Mouse (Mus musculus) kidney, embryonic 15.5 days (tissue): ENCODE measurements around the gene Ern1. TPM values are rescaled to one million over a fixed set of nuclear protein-coding genes. Genes with fewer than 3 reads are reported as not detected.

Experiments
- ATAC-seq: fragments of 200-750 bp; cut with Nextera tagmentation; replicated peaks from 2 replicates; pipeline ENCODE4 v1.8.0; 2017; ENCODE audit warnings: moderate TSS enrichment; ENCODE audit not compliant: low FRiP score
- H3K27ac ChIP-seq: fragments of 300-500 bp; sonication (generic); 2 replicates; pipeline ENCODE4 v1.5.1; 2015; ENCODE audit warnings: mild to moderate bottlenecking, inconsistent platforms
- H3K27me3 ChIP-seq: fragments of 300-500 bp; sonication (generic); 2 replicates; pipeline ENCODE4 v1.6.1; 2015; ENCODE audit warnings: inconsistent platforms
- H3K36me3 ChIP-seq: fragments of 300-500 bp; sonication (generic); 2 replicates; pipeline ENCODE4 v1.6.1; 2015; ENCODE audit warnings: inconsistent platforms
- H3K4me1 ChIP-seq: fragments of 300-500 bp; sonication (generic); 2 replicates; pipeline ENCODE4 v1.6.1; 2015; ENCODE audit warnings: inconsistent platforms
- H3K4me2 ChIP-seq: fragments of 300-500 bp; sonication (generic); 2 replicates; pipeline ENCODE4 v1.6.1; 2015; ENCODE audit warnings: moderate library complexity, mild to moderate bottlenecking, inconsistent platforms
- H3K4me3 ChIP-seq: fragments of 300-500 bp; sonication (generic); replicated peaks from 2 replicates; pipeline ENCODE4 v1.5.1; 2015; ENCODE audit warnings: mild to moderate bottlenecking, inconsistent platforms
- H3K9ac ChIP-seq: fragments of 300-500 bp; sonication (generic); 2 replicates; pipeline ENCODE4 v1.6.1; 2015; ENCODE audit warnings: mild to moderate bottlenecking, inconsistent platforms
- H3K9me3 ChIP-seq: fragments of 300-500 bp; sonication (generic); replicated peaks from 2 replicates; pipeline ENCODE4 v1.6.1; 2016; ENCODE audit warnings: inconsistent platforms
- WGBS: fragments of 180-500 bp; shearing (Covaris S2); methylation state at CpG from one replicate; pipeline ENCODE4 v1.1.7; 2015; ENCODE audit warnings: mixed read lengths; 5-methylcytosine and 5-hydroxymethylcytosine counted together
- polyA plus RNA-seq: library from polyadenylated mRNA; unstranded; fragments of >200 nt; fragmentation: Nextera tagmentation; extraction: Ambion mirVana; gene quantifications from 2 replicates; pipeline ENCODE4 v1.2.1, GENCODE M21; 2015

Ern1 gene
- polyA plus RNA-seq, 1 experiment from 2014 or later: 7.0 TPM

DNA sequence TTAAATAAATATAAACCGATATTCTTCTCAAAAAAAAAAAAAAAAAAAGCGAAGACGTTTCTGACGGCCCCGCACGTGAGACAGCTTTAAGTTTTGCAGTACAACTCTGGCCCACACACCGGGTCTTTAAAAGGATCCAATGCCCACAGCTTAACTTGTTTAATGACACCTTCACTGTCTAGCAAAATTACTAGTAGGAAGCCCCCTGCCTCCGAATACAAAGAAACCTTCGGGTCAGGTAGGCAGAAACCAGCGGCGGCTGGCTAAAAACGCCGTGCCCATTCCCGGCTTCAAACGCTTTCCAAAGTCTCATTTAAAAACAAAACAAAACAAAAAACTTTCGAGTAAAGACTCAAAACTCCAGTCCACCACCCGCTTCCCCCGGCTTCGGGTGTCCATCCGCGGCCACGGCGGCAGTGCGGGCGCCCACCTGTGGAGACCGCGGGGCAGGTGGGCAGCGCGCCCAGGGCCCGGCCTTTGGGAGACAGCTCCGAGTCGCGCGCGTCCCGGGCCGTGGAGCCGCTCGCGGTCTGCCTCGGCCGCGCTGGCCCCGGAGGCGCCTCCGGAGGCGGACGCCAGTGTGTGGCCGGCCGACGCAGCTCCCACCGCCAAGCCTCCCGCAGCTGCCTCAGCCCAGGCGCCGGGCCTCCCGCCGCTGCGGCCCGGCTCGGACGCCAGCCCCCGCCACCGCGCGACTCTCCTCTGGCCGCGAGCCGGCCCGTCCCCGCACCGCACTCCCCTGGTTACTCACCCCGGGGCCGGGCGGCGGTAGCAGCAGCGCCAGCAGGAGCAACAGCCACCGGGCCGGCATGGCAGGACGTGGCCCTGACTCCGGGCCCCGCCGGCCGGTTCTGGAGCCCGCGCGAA, 553 bp downstream of the Ern1 start:
- Histone ChIP-seq H3K4me3 (peak overlapping the region; percentile 98), H3K9me3 (no peaks in the 10 kb centered on the region), H3K4me1 (peaks cover 31% of the 10 kb centered on the region), H3K9ac (peak overlapping the region; percentile 91), H3K27me3 (no peaks in the 10 kb centered on the region), H3K36me3 (no peaks in the 10 kb centered on the region), H3K27ac (peak overlapping the region; percentile 94), H3K4me2 (peak overlapping the region; percentile 84)
- under 1% methylated on average over 85 of the region's 86 CpGs for WGBS
- ATAC-seq: peak; percentile 83

DNA sequence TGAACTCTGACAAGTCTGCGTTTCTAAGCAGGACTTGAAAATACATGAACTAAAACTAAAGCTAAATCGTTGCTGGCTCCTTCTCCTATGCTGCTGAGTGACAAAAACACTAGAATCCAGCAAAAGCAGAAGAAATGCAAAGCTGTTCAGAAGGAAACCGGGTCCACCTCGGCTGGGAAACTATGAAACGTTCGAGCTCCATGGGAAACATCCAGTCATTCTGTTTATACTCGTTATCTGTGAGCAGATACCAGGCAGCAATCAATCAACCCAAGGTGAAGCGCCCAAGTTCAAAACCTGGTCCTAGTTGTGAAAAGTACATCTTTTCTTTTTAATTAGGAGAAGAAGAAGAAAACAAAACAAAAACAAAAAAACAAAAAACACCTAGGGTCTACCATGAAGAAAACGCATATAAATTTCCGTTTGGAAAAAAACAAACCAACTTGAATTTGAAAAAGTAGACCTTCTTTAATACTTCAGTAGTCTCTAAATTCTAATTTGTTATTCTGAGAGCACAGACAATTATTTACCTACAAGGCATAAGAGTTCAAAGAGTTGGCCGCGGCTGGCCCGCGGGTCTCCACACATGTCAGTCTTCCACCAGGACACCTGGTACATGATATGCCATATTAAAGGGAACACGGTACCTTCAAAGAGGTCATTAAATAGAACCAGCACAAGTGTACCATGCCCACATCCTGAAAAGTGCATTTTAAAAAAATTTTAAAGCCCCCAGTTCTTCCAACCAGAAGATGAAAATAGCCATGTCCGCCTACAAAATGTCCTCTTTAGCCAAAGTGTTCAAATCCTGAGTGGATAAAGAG, 1.4 kb downstream of the Ern1 start:
- Histone ChIP-seq H3K9ac (peak overlapping the region; percentile 91; the same call in 1 of the 2 replicates), H3K9me3 (no peaks in the 10 kb centered on the region), H3K27ac (no peak overlapping the region), H3K36me3 (no peaks in the 10 kb centered on the region), H3K4me2 (peak overlapping the region; percentile 84), H3K4me1 (peaks cover 33% of the 10 kb centered on the region), H3K4me3 (peak overlapping the region; percentile 98), H3K27me3 (no peaks in the 10 kb centered on the region)
- ATAC-seq: no peak
- WGBS: 31% methylated on average over 16 of the region's 16 CpGs

DNA sequence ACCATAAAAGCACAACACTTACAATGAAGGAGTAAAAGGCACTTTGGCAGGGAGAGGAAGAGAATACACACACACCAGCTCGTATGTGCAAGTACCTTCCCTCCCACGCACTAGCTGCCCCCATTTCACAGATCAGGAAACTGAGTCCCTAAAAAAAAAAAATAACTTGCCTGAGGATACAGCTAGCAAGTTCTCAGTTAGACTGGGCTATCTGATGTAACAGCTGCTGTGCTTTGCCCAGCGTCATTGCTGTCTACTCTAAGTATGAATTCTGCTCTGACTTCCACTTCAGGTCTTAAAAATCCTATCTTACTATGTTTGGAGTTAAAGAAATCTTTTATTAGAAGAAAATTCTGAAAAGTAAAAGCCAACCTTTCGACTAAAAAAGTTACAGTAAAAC, 2.0 kb downstream of the Ern1 start:
- no peak overlapping the region; the same call in 1 of the 2 replicates for H3K4me2 ChIP-seq
- H3K4me1 ChIP-seq: peaks cover 33% of the 10 kb centered on the region
- H3K36me3 ChIP-seq: no peaks in the 10 kb centered on the region
- no peaks in the 10 kb centered on the region for H3K27me3 ChIP-seq
- WGBS: 73% methylated on average over 4 of the region's 4 CpGs
- H3K27ac ChIP-seq: no peak overlapping the region
- no peaks in the 10 kb centered on the region for H3K9me3 ChIP-seq
- no peak overlapping the region for H3K4me3 ChIP-seq
- no peak for ATAC-seq
- H3K9ac ChIP-seq: no peak overlapping the region

DNA sequence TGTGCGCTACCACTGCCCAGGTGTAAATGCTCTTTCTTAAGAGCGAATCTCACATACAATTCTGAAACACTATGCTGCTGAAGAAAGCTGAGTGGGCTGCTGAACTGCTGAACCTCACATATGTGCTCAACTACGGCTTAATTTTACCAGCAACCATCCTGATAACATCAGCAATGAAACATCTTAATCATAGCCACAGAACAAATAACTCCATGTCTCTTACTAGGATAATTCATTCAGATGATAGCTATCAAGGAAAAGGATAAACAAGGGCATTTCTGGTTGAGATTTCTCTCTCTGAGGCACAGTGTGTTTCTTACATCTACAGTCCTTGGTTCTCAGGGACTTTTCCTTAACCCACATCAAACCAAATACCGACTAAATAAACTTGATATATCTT, 2.8 kb downstream of the Ern1 start:
- no peak overlapping the region for H3K9ac ChIP-seq
- H3K4me1 ChIP-seq: peaks cover 33% of the 10 kb centered on the region
- no peak overlapping the region for H3K4me3 ChIP-seq
- no peaks in the 10 kb centered on the region for H3K9me3 ChIP-seq
- H3K36me3 ChIP-seq: no peaks in the 10 kb centered on the region
- no peaks in the 10 kb centered on the region for H3K27me3 ChIP-seq
- WGBS: 82% methylated on average over 4 of the region's 4 CpGs
- no peak overlapping the region for H3K27ac ChIP-seq
- no peak for ATAC-seq
- H3K4me2 ChIP-seq: no peak overlapping the region

DNA sequence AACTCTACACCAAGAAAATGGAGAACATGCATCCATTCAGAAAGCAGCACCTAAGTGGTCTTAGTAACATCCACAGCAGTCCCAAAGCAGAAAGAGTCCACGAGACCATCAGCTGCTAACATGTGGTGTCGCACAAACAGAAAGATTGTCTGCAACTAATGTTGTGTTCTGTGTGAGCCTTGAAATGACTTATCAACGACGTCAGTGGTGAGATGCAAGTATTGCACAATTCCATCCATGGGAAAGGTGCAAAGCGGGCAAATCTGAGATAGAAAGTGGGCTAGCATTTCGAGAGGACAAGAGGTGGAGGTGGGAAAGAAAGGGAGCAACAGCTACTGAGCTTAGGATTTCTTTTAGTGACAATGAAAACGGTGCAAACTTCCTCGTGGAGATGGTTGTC, 4.8 kb downstream of the Ern1 start:
- H3K4me1 ChIP-seq: peaks cover 29% of the 10 kb centered on the region
- ATAC-seq: no peak
- 87% methylated on average over 8 of the region's 8 CpGs for WGBS

DNA sequence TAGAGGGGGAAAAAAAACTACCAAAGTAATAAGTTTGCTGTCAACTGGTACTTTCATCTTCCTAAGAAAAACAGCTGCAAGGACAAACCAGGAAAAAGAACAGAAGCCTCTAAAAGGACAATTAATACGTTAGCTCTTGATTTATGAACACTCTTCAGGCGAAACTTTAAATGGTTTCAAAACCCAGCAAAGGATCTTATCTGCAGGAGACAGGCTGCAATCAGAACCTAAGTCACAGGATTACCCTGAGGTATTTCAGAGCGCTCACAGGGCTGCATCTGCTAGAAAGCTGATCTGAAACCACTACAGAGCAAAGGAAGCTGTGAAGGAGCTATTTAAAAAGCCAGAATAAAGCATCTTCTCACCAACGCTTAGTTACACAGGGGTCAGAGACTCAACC, 6.0 kb downstream of the Ern1 start:
- Histone ChIP-seq H3K4me3 (no peak overlapping the region), H3K27me3 (no peaks in the 10 kb centered on the region), H3K36me3 (no peaks in the 10 kb centered on the region), H3K9me3 (no peaks in the 10 kb centered on the region), H3K9ac (no peak overlapping the region), H3K27ac (no peak overlapping the region), H3K4me2 (no peak overlapping the region), H3K4me1 (peaks cover 26% of the 10 kb centered on the region)
- ATAC-seq: no peak
- 19% methylated on average over 4 of the region's 4 CpGs for WGBS

More for the DNA sequence above, 4.8 kb downstream of the Ern1 start:
- Histone ChIP-seq H3K27me3 (no peaks in the 10 kb centered on the region), H3K36me3 (no peaks in the 10 kb centered on the region), H3K27ac (no peak overlapping the region), H3K9me3 (no peaks in the 10 kb centered on the region), H3K4me2 (no peak overlapping the region), H3K9ac (no peak overlapping the region), H3K4me3 (no peak overlapping the region)

DNA sequence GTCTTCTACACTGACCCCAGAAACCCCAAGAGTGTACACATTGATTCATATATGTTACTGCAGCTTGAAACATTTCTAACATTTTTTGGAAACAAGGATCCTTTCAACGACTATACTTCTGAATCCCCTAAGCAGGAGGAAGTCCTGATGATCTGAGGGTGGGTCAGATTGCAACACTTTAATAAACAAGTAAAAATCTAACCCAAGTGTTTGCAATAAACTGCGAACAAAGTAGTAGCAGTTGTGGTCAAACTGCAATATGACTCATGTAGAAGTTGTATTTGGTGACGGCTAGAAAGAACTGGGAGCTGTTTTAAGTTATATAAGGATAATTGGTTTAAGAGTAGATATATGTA, 7.1 kb downstream of the Ern1 start:
- no peak overlapping the region for H3K27ac ChIP-seq
- no peak overlapping the region for H3K4me3 ChIP-seq
- WGBS: 85% methylated on average over 3 of the region's 3 CpGs
- peaks cover 18% of the 10 kb centered on the region for H3K4me1 ChIP-seq
- H3K9ac ChIP-seq: no peak overlapping the region
- H3K36me3 ChIP-seq: no peaks in the 10 kb centered on the region
- no peak overlapping the region for H3K4me2 ChIP-seq
- ATAC-seq: no peak
- H3K9me3 ChIP-seq: no peaks in the 10 kb centered on the region
- H3K27me3 ChIP-seq: no peaks in the 10 kb centered on the region

DNA sequence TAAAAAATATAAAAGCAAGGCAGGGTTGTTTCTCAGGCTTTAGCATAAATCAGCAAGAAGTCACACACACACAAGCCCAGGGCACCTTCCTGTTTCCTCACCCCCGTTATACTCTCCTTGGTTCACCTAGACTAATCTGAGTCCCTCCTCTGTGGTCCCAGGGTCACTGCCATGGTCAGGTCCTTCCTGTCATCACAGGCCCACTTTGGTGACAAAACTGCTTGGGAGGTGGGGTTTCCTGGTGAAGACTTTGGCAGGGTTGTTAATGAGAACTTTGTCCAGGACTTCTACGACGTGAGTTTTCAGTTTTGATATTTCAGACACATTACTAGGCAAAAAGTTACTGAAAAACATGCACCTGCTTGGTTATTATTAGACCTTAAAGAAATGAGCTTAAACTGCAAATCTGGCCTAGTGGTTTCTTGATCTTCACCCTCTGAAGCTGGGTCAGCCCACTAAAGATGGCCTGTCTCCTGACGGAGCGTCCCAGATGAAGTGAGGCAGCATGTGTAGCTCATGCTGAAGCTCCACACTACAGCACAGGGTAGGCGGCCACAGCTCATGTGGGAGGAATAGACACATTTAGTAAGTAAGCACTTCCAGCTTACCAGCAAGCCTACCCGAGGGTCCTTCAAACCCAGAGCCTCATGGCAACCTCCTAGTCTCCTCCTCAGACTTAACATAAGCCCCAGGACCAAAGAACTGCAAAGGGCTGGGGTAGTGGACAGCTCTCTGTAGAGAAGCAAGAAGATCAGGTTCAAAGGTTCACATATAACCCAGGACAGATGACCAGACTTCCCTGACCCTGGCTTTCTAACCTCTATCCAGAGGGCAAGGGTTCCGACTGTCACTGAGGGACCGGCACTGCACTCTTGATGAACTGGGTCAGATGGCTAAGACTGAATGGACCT, 7.8 kb downstream of the Ern1 start:
- Histone ChIP-seq H3K36me3 (no peaks in the 10 kb centered on the region), H3K9me3 (no peaks in the 10 kb centered on the region), H3K27me3 (no peaks in the 10 kb centered on the region), H3K4me1 (peaks cover 18% of the 10 kb centered on the region), H3K9ac (no peak overlapping the region), H3K27ac (no peak overlapping the region), H3K4me3 (no peak overlapping the region), H3K4me2 (no peak overlapping the region)
- ATAC-seq: no peak
- WGBS: 71% methylated on average over 9 of the region's 9 CpGs

DNA sequence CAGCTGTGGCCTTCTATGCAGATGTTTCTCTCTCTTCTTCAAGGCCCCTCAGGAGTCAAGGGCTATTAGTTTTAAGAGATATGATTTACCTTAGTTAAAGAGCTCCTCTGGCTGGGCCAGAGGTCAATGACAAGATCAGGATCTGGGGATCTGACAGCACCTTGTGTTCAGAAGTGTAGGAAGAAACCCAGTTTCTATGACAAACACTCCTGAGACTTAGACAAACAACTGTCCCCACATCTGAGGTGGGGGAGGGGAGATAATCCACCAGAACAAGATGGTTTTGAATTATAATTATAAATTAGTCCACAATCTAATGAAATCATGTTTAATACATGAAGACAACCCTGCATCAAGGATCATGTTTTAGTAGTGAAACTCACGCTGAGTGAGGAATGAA, 8.9 kb downstream of the Ern1 start:
- Histone ChIP-seq H3K27me3 (no peaks in the 10 kb centered on the region), H3K9me3 (no peaks in the 10 kb centered on the region), H3K4me2 (no peak overlapping the region), H3K36me3 (no peaks in the 10 kb centered on the region), H3K4me1 (peaks cover 18% of the 10 kb centered on the region), H3K4me3 (no peak overlapping the region), H3K27ac (no peak overlapping the region), H3K9ac (no peak overlapping the region)
- 40% methylated on average over 1 of the region's 1 CpGs for WGBS
- ATAC-seq: no peak

DNA sequence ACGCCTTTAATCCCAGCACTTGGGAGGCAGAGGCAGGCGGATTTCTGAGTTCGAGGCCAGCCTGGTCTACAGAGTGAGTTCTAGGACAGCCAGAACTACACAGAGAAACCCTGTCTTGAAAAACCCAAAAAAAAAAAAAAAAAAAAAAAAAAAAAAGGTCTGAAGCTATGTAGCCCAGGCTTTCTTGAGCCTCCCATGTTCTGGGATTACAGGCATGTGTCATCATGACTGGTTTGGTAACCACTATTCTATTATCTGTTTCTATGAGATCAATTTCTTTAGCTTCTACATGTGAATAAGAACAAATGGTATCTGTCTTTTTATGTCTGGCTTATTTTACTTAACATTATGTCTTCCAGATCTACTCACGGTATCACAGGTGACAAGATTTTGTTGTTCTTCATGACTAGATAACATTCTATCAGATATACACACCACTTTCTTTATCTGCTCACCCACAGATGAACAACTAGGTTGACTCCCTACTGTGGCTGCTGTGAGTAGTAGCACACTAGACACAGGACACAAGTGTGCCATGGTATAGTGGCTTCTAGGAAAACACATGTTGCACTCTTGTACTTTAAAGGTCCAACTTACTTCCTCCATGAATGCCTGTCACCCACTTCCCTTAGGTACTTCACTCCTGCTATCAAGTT, 10.0 kb downstream of the Ern1 start:
- no peak for ATAC-seq

DNA sequence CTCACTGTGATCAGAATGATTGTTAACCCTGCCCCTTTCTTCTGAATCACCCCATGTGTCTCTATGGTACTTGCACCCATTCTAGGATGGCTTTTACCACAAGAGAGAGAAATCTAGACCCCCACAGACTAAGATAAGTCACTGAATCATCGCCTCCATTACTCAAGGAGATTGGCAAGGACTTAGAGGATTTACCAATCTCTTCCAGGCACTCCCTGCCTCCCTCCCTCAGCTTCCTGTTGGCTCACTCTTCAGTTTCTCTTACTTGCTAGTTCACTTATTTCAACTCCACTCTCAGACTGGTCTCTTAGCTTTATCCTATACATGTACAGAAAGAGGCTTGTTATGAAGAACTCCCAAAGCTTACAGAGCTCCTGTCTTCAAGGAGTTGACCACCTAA, 12.3 kb downstream of the Ern1 start:
- Histone ChIP-seq H3K4me3 (no peak overlapping the region), H3K27ac (no peak overlapping the region), H3K9me3 (no peaks in the 10 kb centered on the region), H3K4me1 (peaks cover 20% of the 10 kb centered on the region), H3K9ac (no peak overlapping the region), H3K27me3 (no peaks in the 10 kb centered on the region), H3K36me3 (no peaks in the 10 kb centered on the region), H3K4me2 (no peak overlapping the region)
- ATAC-seq: no peak
- WGBS: 100% methylated on average over 1 of the region's 1 CpGs

More for the DNA sequence above, 10.0 kb downstream of the Ern1 start:
- Histone ChIP-seq H3K9me3 (no peaks in the 10 kb centered on the region), H3K4me2 (no peak overlapping the region), H3K9ac (no peak overlapping the region), H3K4me3 (no peak overlapping the region), H3K36me3 (no peaks in the 10 kb centered on the region), H3K27ac (no peak overlapping the region), H3K27me3 (no peaks in the 10 kb centered on the region), H3K4me1 (peaks cover 22% of the 10 kb centered on the region)
- 94% methylated on average over 4 of the region's 4 CpGs for WGBS
